Mouse (Mus musculus) stomach, embryonic 16.5 days (tissue): ENCODE measurements at regions not wholly inside any gene's neighbourhood (a gene's known extent, or its start where the extent isn't known, plus 50 kb on each side); places are given as distances from the start of the nearest gene placed in this dataset.
A peak's percentile ranks its signal among the peaks of the same experiment; 100 is the strongest.

Experiments used
- ATAC-seq: fragments of 200-750 bp; cut with Nextera tagmentation; 2 replicates; pipeline ENCODE4 v1.8.0; 2017; ENCODE audit warnings: moderate number of reproducible peaks, moderate TSS enrichment; ENCODE audit not compliant: insufficient read depth, low FRiP score
- H3K27ac ChIP-seq: fragments of 300-500 bp; sonication (generic); 2 replicates; pipeline ENCODE4 v1.5.1; 2014; ENCODE audit warnings: low read length
- H3K27me3 ChIP-seq: fragments of 300-500 bp; sonication (generic); 2 replicates; pipeline ENCODE4 v1.6.1; 2014; ENCODE audit warnings: low read length, control low read depth, mixed read lengths; ENCODE audit not compliant: control insufficient read depth, insufficient read depth
- H3K36me3 ChIP-seq: fragments of 300-500 bp; sonication (generic); 2 replicates; pipeline ENCODE4 v1.6.1; 2014; ENCODE audit warnings: low read length; ENCODE audit not compliant: control insufficient read depth, insufficient read depth
- H3K4me1 ChIP-seq: fragments of 300-500 bp; sonication (generic); 2 replicates; pipeline ENCODE4 v1.6.1; 2014; ENCODE audit warnings: low read length, control low read depth, mixed read lengths; ENCODE audit not compliant: control insufficient read depth, insufficient read depth
- H3K4me2 ChIP-seq: fragments of 300-500 bp; sonication (generic); 2 replicates; pipeline ENCODE4 v1.6.1; 2014; ENCODE audit warnings: low read depth, low read length, mixed read lengths
- H3K4me3 ChIP-seq: fragments of 300-500 bp; sonication (generic); replicated peaks from 2 replicates; pipeline ENCODE4 v1.5.1; 2014; ENCODE audit warnings: mild to moderate bottlenecking, low read length
- H3K9ac ChIP-seq: fragments of 300-500 bp; sonication (generic); 2 replicates; pipeline ENCODE4 v1.6.1; 2014; ENCODE audit warnings: low read length
- H3K9me3 ChIP-seq: fragments of 300-500 bp; sonication (generic); replicated peaks from 2 replicates; pipeline ENCODE4 v1.6.1; 2016; ENCODE audit warnings: low read length, control low read depth; ENCODE audit not compliant: control insufficient read depth
- WGBS: fragments of 180-500 bp; shearing (Covaris S2); extraction: QIAGEN DNeasy Blood & Tissue Kit; methylation state at CpG from one replicate; pipeline ENCODE4 v1.1.7; 2014; 5-methylcytosine and 5-hydroxymethylcytosine counted together

GRCm38 (mm10) chr8:12134200-12134599, 144.4 kb upstream of the A230072I06Rik start:
- H3K4me1 ChIP-seq = no peaks in the 10 kb centered on the region
- no peaks in the 10 kb centered on the region for H3K27me3 ChIP-seq
- no peaks in the 10 kb centered on the region for H3K36me3 ChIP-seq
- no peak overlapping the region for H3K4me2 ChIP-seq
- ATAC-seq = no peak
- H3K27ac ChIP-seq = no peak overlapping the region
- H3K9me3 ChIP-seq = no peaks in the 10 kb centered on the region
- 43% methylated on average over 1 of the region's 1 CpGs for WGBS
- no peak overlapping the region for H3K4me3 ChIP-seq
- no peak overlapping the region for H3K9ac ChIP-seq

GRCm38 (mm10) chr8:12135392-12136177, 143.0 kb upstream of the A230072I06Rik start:
- Histone ChIP-seq H3K27me3 (no peaks in the 10 kb centered on the region), H3K9ac (no peak overlapping the region), H3K36me3 (no peaks in the 10 kb centered on the region), H3K4me1 (no peaks in the 10 kb centered on the region), H3K27ac (no peak overlapping the region), H3K4me3 (no peak overlapping the region), H3K9me3 (no peaks in the 10 kb centered on the region), H3K4me2 (no peak overlapping the region)
- ATAC-seq = no peak
- WGBS = 81% methylated on average over 14 of the region's 14 CpGs

GRCm38 (mm10) chr8:12136178-12136455, 142.5 kb upstream of the A230072I06Rik start:
- ATAC-seq = no peak
- WGBS = 84% methylated on average over 5 of the region's 5 CpGs
- H3K27me3 ChIP-seq = no peaks in the 10 kb centered on the region
- no peaks in the 10 kb centered on the region for H3K9me3 ChIP-seq
- no peak overlapping the region for H3K4me3 ChIP-seq
- H3K4me2 ChIP-seq = no peak overlapping the region
- no peak overlapping the region for H3K9ac ChIP-seq
- H3K27ac ChIP-seq = no peak overlapping the region
- no peaks in the 10 kb centered on the region for H3K36me3 ChIP-seq
- no peaks in the 10 kb centered on the region for H3K4me1 ChIP-seq

- no peaks in the 10 kb centered on the region for H3K27me3 ChIP-seq
- no peaks in the 10 kb centered on the region for H3K4me1 ChIP-seq
- H3K4me3 ChIP-seq = no peak overlapping the region
- no peak overlapping the region for H3K27ac ChIP-seq
- H3K4me2 ChIP-seq = no peak overlapping the region
- ATAC-seq = no peak
- no peak overlapping the region for H3K9ac ChIP-seq
- WGBS = 24% methylated on average over 3 of the region's 3 CpGs
- no peaks in the 10 kb centered on the region for H3K9me3 ChIP-seq
- no peaks in the 10 kb centered on the region for H3K36me3 ChIP-seq
Measured at GRCm38 (mm10) chr8:12137496-12137895, 141.1 kb upstream of the A230072I06Rik start.

- Histone ChIP-seq H3K27ac (no peak overlapping the region), H3K4me2 (no peak overlapping the region), H3K9me3 (no peaks in the 10 kb centered on the region), H3K4me1 (no peaks in the 10 kb centered on the region), H3K36me3 (no peaks in the 10 kb centered on the region), H3K27me3 (no peaks in the 10 kb centered on the region), H3K9ac (no peak overlapping the region), H3K4me3 (no peak overlapping the region)
- no peak for ATAC-seq
- 77% methylated on average over 8 of the region's 8 CpGs for WGBS
Measured at GRCm38 (mm10) chr8:12137913-12138312, 140.7 kb upstream of the A230072I06Rik start.

- Histone ChIP-seq H3K9me3 (no peaks in the 10 kb centered on the region), H3K36me3 (no peaks in the 10 kb centered on the region), H3K4me3 (no peak overlapping the region), H3K27ac (no peak overlapping the region), H3K4me2 (no peak overlapping the region), H3K4me1 (no peaks in the 10 kb centered on the region; the same call in 1 of the 2 replicates), H3K27me3 (no peaks in the 10 kb centered on the region), H3K9ac (no peak overlapping the region)
- ATAC-seq = no peak
- 62% methylated on average over 7 of the region's 7 CpGs for WGBS
Measured at GRCm38 (mm10) chr8:12151679-12152078, 126.9 kb upstream of the A230072I06Rik start.

GRCm38 (mm10) chr8:12152825-12153224, 125.8 kb upstream of the A230072I06Rik start:
- Histone ChIP-seq H3K9ac (no peak overlapping the region), H3K4me2 (no peak overlapping the region), H3K4me1 (no peaks in the 10 kb centered on the region; the same call in 1 of the 2 replicates), H3K4me3 (no peak overlapping the region), H3K9me3 (no peaks in the 10 kb centered on the region), H3K36me3 (no peaks in the 10 kb centered on the region), H3K27ac (no peak overlapping the region), H3K27me3 (no peaks in the 10 kb centered on the region)
- WGBS = 54% methylated on average over 9 of the region's 9 CpGs
- ATAC-seq = no peak

- ATAC-seq = peak; percentile 29; the same call in 1 of the 2 replicates
- H3K27me3 ChIP-seq = 0 out of 2 replicates have a peak, but pooled peaks cover 3% of the 10 kb centered on the region
- H3K9ac ChIP-seq = no peak overlapping the region
- no peaks in the 10 kb centered on the region for H3K36me3 ChIP-seq
- no peak overlapping the region for H3K27ac ChIP-seq
- no peak overlapping the region for H3K4me2 ChIP-seq
- WGBS = 54% methylated on average over 1 of the region's 1 CpGs
- no peaks in the 10 kb centered on the region; the same call in 1 of the 2 replicates for H3K4me1 ChIP-seq
- no peaks in the 10 kb centered on the region for H3K9me3 ChIP-seq
- H3K4me3 ChIP-seq = no peak overlapping the region
Measured at GRCm38 (mm10) chr8:12156893-12157292, 121.7 kb upstream of the A230072I06Rik start.

- 51% methylated on average over 9 of the region's 9 CpGs for WGBS
Measured at GRCm38 (mm10) chr8:12158188-12158587, 120.4 kb upstream of the A230072I06Rik start.

More at GRCm38 (mm10) chr8:12158188-12158587, 120.4 kb upstream of the A230072I06Rik start:
- no peaks in the 10 kb centered on the region for H3K36me3 ChIP-seq
- ATAC-seq = no peak
- H3K4me2 ChIP-seq = no peak overlapping the region
- H3K9me3 ChIP-seq = no peaks in the 10 kb centered on the region
- H3K27me3 ChIP-seq = 0 out of 2 replicates have a peak, but pooled peaks cover 11% of the 10 kb centered on the region
- no peaks in the 10 kb centered on the region; the same call in 1 of the 2 replicates for H3K4me1 ChIP-seq
- H3K9ac ChIP-seq = no peak overlapping the region
- H3K27ac ChIP-seq = no peak overlapping the region
- no peak overlapping the region for H3K4me3 ChIP-seq
